Mouse (Mus musculus) ES-E14 (cell line): ENCODE data around the gene Cd247.

Source experiments
- CHD2 ChIP-seq: IDR thresholded peaks from 2 replicates; pipeline ENCODE4 v1.6.1; 2014; ENCODE audit warnings: mild to moderate bottlenecking, low read depth, low read length, inconsistent platforms
- HCFC1 ChIP-seq: IDR thresholded peaks from 2 replicates; pipeline ENCODE4 v1.6.1; 2012; ENCODE audit warnings: low read length, inconsistent platforms, borderline replicate concordance; ENCODE audit not compliant: insufficient read depth
- MAFK ChIP-seq: IDR thresholded peaks from 2 replicates; pipeline ENCODE4 v1.6.1; 2014; ENCODE audit warnings: mild to moderate bottlenecking, low read depth, low read length, inconsistent platforms; ENCODE audit not compliant: insufficient read depth
- ZC3H11A ChIP-seq: IDR thresholded peaks from 2 replicates; pipeline ENCODE4 v1.6.1; 2012; ENCODE audit warnings: low read depth, mild to moderate bottlenecking, inconsistent platforms, low read length, borderline replicate concordance
- ZNF384 ChIP-seq: IDR thresholded peaks from 2 replicates; pipeline ENCODE4 v1.6.1; 2012; ENCODE audit warnings: low read depth, low read length, inconsistent platforms

GRCm38 (mm10) chr1:165852131-165852530, 63.6 kb downstream of the Cd247 start:
- TF ChIP-seq HCFC1 = no peak
- no peak for TF ChIP-seq ZC3H11A
- no peak for TF ChIP-seq MAFK
- TF ChIP-seq CHD2 = no peak
- TF ChIP-seq ZNF384 = no peak
